Mouse (Mus musculus): Measurements from ENCODE around the gene Rundc1.
"Not testable (repeated sequence)": the region's sequence is repeated elsewhere in the genome, so short reads cannot be mapped to it uniquely, and the experiment has no call there.

Gene Rundc1

GRCm38 (mm10) chr11:101465869-101466551 is 41.1 kb downstream of the Rundc1 start, which contains the start of gene Vat1:
Gene Vat1 (minus strand): TSS chr11:101466230.
- peak; percentile 78 to 81 for DNase-seq (ENCODE audit: low spot score in 2 of 2)

DNA sequence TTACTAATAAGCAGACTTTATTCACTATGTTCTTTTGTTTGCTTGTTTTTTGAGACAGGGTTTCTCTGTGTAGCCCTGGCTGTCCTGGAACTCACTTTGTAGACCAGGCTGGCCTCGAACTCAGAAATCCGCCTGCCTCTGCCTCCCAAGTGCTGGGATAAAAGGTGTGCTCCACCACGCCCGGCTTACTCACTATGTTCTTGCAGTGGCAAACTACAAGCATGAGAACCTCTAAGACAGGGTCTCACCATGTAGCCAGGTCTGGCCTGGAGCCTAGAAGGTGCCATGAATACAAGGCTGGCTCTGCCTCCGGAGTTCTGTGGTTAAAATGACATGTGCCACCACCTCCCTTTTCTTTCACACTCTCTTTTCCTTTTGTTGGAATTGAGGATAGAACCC is 41.7 kb downstream of the Rundc1 start:
- DNase-seq (ENCODE audit: low spot score in 2 of 2), result not testable (repeated sequence)

- peak; percentile 74 to 82 for DNase-seq (ENCODE audit: low spot score in 2 of 2)
Observed at GRCm38 (mm10) chr11:101467477-101468262, 42.8 kb downstream of the Rundc1 start.

DNA sequence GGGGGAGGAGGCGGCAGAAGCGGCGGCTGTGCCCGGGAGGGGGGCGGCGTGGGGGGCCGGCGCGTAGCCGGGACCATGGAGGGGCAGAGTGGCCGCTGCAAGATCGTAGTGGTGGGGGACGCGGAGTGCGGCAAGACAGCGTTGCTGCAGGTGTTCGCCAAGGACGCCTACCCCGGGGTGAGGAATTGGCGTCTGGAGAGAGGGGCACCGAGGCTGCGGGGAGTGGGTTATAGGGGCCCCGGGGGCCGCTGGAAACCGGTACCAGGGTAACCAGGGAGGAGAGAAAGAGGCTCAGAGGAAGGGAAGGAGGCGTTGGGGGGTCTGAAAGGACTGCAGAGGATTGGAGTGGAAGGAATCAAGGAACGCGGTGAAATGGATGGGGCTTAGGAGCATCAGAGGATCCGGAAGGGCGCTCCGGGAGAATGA is 43.4 kb downstream of the Rundc1 start:
- DNase-seq (ENCODE audit: low spot score in 2 of 2), result no peak

DNA sequence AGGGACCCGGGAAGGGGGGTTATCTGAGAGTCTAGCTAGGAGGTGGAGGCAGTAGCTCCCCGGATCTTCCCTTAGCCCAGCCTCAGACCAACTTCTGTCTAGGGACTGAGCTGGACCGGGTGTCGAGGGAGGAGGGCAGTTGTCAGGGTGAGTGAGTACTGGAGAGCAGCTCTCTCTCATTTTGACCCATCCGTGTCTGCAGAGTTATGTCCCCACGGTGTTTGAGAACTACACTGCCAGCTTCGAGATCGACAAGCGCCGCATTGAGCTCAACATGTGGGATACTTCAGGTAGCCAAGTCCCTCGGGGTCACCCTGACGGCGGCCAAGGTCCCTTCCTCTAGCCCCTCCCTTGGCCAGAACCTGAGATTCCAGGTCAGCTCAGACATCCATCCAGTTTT is 43.8 kb downstream of the Rundc1 start:
- no peak for DNase-seq (ENCODE audit: low spot score in 2 of 2)

DNA sequence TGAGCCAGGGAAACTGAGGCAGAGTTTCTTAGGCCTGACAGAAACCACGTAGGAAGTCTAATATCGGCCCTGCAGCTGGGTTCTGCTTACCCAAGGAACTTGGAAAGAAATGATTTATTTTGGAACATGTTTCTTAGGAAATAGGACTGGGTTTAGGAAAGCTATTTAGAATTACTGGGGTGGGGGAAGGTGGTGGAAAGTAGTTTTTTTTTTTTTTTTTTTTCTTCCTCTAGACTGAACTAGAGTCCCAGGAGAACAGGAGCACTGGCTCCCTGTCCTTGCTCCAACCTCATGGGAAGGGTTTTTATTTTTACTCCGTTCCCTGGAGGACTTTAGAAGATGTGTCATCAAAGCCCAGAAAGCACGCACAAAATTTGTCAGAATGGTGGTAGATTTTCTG is 44.3 kb downstream of the Rundc1 start:
- DNase-seq (ENCODE audit: low spot score in 2 of 2), result no peak

DNA sequence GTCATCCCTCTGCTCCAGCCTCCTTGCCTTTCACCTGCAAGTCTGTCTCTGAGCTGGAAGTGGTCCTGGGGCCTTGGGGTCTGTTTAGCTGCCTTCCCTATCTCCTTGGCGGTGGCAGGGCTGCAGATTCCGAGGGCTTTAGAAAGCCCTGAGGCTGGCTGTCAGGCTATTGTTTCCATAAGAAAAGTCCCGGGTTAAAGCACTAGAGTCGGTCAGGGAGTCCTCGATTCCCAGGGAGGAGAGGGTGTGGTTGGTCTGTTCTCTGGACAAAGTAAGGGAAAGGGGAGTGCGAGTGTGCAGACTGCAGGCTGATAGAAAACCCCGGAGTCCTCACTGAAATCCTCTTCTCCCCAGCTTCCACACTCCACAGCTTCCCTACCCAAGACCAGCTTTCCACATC is 45.3 kb downstream of the Rundc1 start:
- DNase-seq (ENCODE audit: low spot score in 2 of 2), result no peak

GRCm38 (mm10) chr11:101471926-101472325 is 47.0 kb downstream of the Rundc1 start:
- DNase-seq (ENCODE audit: low spot score in 2 of 2), result no peak

- peak; percentile 72 to 79 for DNase-seq (ENCODE audit: low spot score in 2 of 2)
Observed at GRCm38 (mm10) chr11:101472336-101472735, 47.5 kb downstream of the Rundc1 start.

- not testable (repeated sequence) for DNase-seq (ENCODE audit: low spot score in 2 of 2)
Observed at GRCm38 (mm10) chr11:101473686-101474085, 48.8 kb downstream of the Rundc1 start.

GRCm38 (mm10) chr11:101474298-101474697 is 49.4 kb downstream of the Rundc1 start:
- DNase-seq (ENCODE audit: low spot score in 2 of 2), result no peak

GRCm38 (mm10) chr11:101476361-101476760 is 51.5 kb downstream of the Rundc1 start:
- DNase-seq (ENCODE audit: low spot score in 2 of 2), result not testable (repeated sequence)

DNA sequence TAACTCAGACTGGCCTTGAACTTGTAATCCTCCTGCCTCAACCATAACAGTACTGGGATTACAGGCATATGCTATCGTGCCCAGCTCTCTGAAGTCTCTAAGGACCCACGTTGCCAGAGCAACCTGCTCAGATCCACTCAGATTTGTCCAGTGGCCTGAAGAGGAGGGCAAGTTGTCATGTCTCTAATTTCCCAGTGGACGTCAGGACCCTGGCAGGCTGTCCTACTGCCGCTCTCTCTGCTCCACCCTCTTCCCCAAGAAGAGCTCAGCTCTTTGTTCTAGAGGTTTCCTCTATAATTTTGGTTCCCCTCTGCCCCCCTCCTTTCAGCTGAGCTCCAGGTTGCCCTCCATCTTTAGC is 52.3 kb downstream of the Rundc1 start:
- no peak for DNase-seq (ENCODE audit: low spot score in 2 of 2)

- DNase-seq (ENCODE audit: low spot score in 2 of 2), result no peak
Observed at GRCm38 (mm10) chr11:101477552-101478211, 52.8 kb downstream of the Rundc1 start.

- peak; percentile 52 to 61 for DNase-seq (ENCODE audit: low spot score in 2 of 2)
Observed at GRCm38 (mm10) chr11:101479171-101479635, 54.3 kb downstream of the Rundc1 start.

GRCm38 (mm10) chr11:101480912-101481311 is 56.0 kb downstream of the Rundc1 start:
- no peak for DNase-seq (ENCODE audit: low spot score in 2 of 2)

- no peak for DNase-seq (ENCODE audit: low spot score in 2 of 2)
Observed at GRCm38 (mm10) chr11:101483804-101484203, 58.9 kb downstream of the Rundc1 start.

DNA sequence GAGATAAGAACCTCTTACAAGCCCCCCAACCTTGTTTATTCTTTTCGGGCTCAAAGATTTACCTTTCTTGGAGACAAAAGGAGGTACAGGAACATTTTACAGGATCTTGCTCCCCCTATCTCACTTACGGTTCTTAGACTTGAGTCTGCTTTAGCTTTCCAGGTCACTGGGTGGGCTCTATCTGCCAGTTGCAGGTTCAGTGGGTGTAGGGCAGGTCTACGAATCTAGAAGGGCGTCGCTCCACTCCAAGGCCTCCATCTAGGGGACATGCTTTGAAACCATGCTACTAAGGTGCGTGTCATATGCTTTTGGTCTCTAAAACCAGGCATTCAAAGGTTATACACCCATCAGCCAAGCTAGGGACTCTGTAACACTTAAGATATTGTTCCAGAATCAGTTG is 59.4 kb downstream of the Rundc1 start:
- no peak for DNase-seq (ENCODE audit: low spot score in 2 of 2)

GRCm38 (mm10) chr11:101484814-101485213 is 59.9 kb downstream of the Rundc1 start:
- DNase-seq (ENCODE audit: low spot score in 2 of 2), result no peak
